Mouse (Mus musculus) mesoderm, embryonic 11.5 days (tissue): Measurements from ENCODE around the gene Ak7.

ENCODE experiments used
- DNase-seq: peaks from one replicate; pipeline ENCODE4 v3.0.0-alpha.2; 2012; ENCODE audit warnings: low read depth, low spot score

The Ak7 gene

GRCm38 (mm10) chr12:105705799-105706487 lies at the start of gene Ak7:
Ak7 (plus strand) TSS chr12:105705976.
- DNase-seq, result peak; percentile 84

GRCm38 (mm10) chr12:105676274-105676673 lies 29.5 kb upstream of the Ak7 start:
- no peak for DNase-seq

GRCm38 (mm10) chr12:105678211-105678610 lies 27.6 kb upstream of the Ak7 start:
- no peak for DNase-seq

GRCm38 (mm10) chr12:105678762-105679161 lies 27.0 kb upstream of the Ak7 start:
- no peak for DNase-seq

GRCm38 (mm10) chr12:105683933-105684901 lies 21.6 kb upstream of the Ak7 start, which contains the start of gene Gskip:
Gskip (plus strand) TSS chr12:105684829.
- peak; percentile 52 for DNase-seq

- peak; percentile 98 for DNase-seq
These were observed 20.6 kb upstream of the Ak7 start, which contains the start of gene Atg2b for GRCm38 (mm10) chr12:105685001-105685691. Atg2b (minus strand) TSS chr12:105685211.

GRCm38 (mm10) chr12:105686791-105687190 lies 19.0 kb upstream of the Ak7 start:
- no peak for DNase-seq

- no peak for DNase-seq
These were observed 18.4 kb upstream of the Ak7 start for GRCm38 (mm10) chr12:105687416-105687815.

GRCm38 (mm10) chr12:105688546-105688945 lies 17.2 kb upstream of the Ak7 start:
- DNase-seq, result no peak

GRCm38 (mm10) chr12:105689435-105689834 lies 16.3 kb upstream of the Ak7 start:
- no peak for DNase-seq

GRCm38 (mm10) chr12:105694021-105694420 lies 11.8 kb upstream of the Ak7 start:
- DNase-seq, result no peak

GRCm38 (mm10) chr12:105695848-105696247 lies 9.9 kb upstream of the Ak7 start:
- DNase-seq, result no peak

GRCm38 (mm10) chr12:105697104-105697780 lies 8.5 kb upstream of the Ak7 start:
- no peak for DNase-seq

GRCm38 (mm10) chr12:105700433-105700832 lies 5.3 kb upstream of the Ak7 start:
- DNase-seq, result no peak

- no peak for DNase-seq
These were observed 12.8 kb downstream of the Ak7 start for GRCm38 (mm10) chr12:105718616-105719015.

- no peak for DNase-seq
These were observed 14.4 kb downstream of the Ak7 start for GRCm38 (mm10) chr12:105720196-105720595.

- DNase-seq, result peak; percentile 29
These were observed 15.8 kb downstream of the Ak7 start for GRCm38 (mm10) chr12:105721452-105722132.

GRCm38 (mm10) chr12:105722657-105723056 lies 16.9 kb downstream of the Ak7 start:
- DNase-seq, result peak; percentile 69

GRCm38 (mm10) chr12:105724616-105725015 lies 18.8 kb downstream of the Ak7 start:
- no peak for DNase-seq

GRCm38 (mm10) chr12:105725736-105726135 lies 20.0 kb downstream of the Ak7 start:
- no peak for DNase-seq

GRCm38 (mm10) chr12:105727268-105727667 lies 21.5 kb downstream of the Ak7 start:
- DNase-seq, result no peak
